Mouse (Mus musculus): Measurements from ENCODE around the gene Ccnjl. TPM values are rescaled to one million over a fixed set of nuclear protein-coding genes. Genes with fewer than 3 reads are reported as not detected.

The Ccnjl gene
- polyA plus RNA-seq, 1 experiment from 2014 or later: 20.9 TPM

DNA sequence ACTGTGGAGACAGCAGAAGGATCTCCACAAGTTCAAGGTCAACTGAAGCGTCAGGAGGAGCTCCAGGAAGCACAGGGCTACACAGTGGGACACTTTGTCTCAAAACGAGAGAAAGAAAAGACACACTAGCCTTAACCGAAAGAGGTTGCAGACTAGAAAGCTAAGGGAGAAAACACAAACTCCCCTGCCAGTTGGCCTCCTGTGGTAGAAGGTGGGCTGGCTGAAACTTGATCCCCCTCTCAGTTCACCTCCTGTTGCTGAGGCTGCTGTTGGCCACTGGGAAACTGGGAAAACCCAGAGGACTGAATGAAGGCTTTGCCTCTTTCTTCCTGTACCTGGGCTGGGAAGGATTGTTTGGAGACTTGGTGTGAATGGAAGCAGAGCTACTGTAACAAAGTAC, 1.5 kb downstream of the Ccnjl start:
- Histone ChIP-seq H3K9me3 (no peaks in the 10 kb centered on the region), H3K4me3 (peak overlapping the region; percentile 90), H3K36me3 (peaks cover 20% of the 10 kb centered on the region; the same call in 1 of the 2 replicates), H3K27ac (replicated peaks) (peak overlapping the region; percentile 23; the same call in 1 of the 2 replicates), H3K4me1 (replicated peaks) (peaks cover 45% of the 10 kb centered on the region), H3K4me2 (peak overlapping the region; percentile 89), H3K27me3 (no peaks in the 10 kb centered on the region), H3K9ac (peak overlapping the region; percentile 6; the same call in 1 of the 2 replicates)
- 6% methylated on average over 3 of the region's 3 CpGs for WGBS
- no peak for ATAC-seq (ENCODE audit: low read depth)

DNA sequence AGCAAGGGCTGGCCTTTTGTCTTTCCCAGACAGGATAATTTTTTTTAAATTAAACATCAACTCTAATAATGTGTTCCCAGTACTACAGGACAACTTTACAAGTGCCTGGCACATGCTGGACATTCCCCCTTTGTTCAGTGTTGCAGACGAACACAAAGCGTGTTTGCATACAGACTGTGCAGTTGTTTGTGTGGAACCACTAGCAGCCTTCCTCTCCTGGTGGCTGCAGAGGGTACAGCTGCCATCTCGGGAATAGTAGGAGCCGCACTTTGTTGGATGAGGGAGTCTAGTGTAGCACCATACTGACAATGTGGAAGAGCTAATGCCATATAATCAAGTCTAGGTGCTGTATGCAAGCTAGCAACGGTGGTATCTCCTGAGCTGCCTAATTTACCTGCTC, 3.0 kb downstream of the Ccnjl start:
- peak overlapping the region; percentile 89 for H3K4me2 ChIP-seq
- peaks cover 25% of the 10 kb centered on the region; the same call in 1 of the 2 replicates for H3K36me3 ChIP-seq
- H3K4me1 ChIP-seq (replicated peaks): peaks cover 42% of the 10 kb centered on the region
- no peak for ATAC-seq (ENCODE audit: low read depth)
- H3K9ac ChIP-seq: 0 out of 2 replicates have a peak overlapping the region, but pooled peaks have one; percentile 22
- H3K9me3 ChIP-seq: no peaks in the 10 kb centered on the region
- no peak overlapping the region for H3K4me3 ChIP-seq
- H3K27me3 ChIP-seq: no peaks in the 10 kb centered on the region
- H3K27ac ChIP-seq (replicated peaks): peak overlapping the region; percentile 49; the same call in 1 of the 2 replicates
- WGBS: 50% methylated on average over 5 of the region's 5 CpGs

DNA sequence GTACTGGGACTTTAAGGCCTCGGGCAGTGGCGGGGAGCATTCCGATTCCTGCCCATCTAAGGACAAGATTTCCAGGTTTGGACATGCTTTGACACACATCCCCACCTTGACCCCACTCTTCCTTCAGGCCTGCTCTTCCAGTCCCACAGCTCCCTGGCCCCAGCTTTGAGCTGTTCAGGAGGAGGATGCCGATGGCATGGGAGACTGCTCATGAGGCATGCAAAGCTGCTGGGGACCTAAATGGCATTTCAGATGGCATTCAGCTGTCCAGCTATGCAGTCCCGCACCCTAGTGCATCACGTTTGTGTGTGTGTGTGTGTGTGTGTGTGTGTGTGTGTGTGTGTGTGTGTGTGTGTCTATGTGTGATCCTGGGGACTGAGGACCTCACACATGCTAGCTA, 8.5 kb downstream of the Ccnjl start:
- Histone ChIP-seq H3K36me3 (peaks cover 28% of the 10 kb centered on the region; the same call in 1 of the 2 replicates), H3K4me3 (no peak overlapping the region), H3K27me3 (no peaks in the 10 kb centered on the region), H3K9ac (no peak overlapping the region), H3K27ac (replicated peaks) (no peak overlapping the region), H3K4me2 (no peak overlapping the region), H3K9me3 (no peaks in the 10 kb centered on the region), H3K4me1 (replicated peaks) (peaks cover 36% of the 10 kb centered on the region)
- WGBS: 86% methylated on average over 6 of the region's 6 CpGs
- ATAC-seq (ENCODE audit: low read depth): no peak

DNA sequence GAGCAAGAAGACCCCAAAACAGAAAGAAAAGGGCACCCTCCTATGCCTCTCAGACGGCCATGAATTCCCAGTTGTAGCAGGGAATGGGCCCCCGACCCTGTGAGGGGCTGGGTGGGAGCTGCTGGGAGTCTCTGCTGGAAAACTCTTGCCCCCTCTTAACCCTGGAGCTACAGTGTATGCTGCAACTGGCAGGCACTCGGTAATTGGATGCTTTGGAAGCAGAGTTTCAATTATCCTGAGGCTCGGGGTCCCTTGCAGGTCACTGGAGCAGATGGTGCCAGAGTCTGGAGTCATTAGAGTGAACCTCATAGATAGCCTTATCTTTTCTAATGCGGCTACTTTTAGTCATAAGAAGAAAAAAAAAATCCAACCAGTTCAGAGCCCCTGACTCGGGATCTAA, 11.3 kb downstream of the Ccnjl start:
- peak; percentile 59; the same call in 1 of the 2 replicates for ATAC-seq (ENCODE audit: low read depth)
- Histone ChIP-seq H3K36me3 (peaks cover 20% of the 10 kb centered on the region), H3K9ac (no peak overlapping the region), H3K4me3 (no peak overlapping the region), H3K27me3 (no peaks in the 10 kb centered on the region), H3K4me2 (peak overlapping the region; percentile 14; the same call in 1 of the 2 replicates), H3K27ac (replicated peaks) (peak overlapping the region; percentile 62), H3K4me1 (replicated peaks) (peaks cover 27% of the 10 kb centered on the region), H3K9me3 (no peaks in the 10 kb centered on the region)
- WGBS: 22% methylated on average over 6 of the region's 6 CpGs

DNA sequence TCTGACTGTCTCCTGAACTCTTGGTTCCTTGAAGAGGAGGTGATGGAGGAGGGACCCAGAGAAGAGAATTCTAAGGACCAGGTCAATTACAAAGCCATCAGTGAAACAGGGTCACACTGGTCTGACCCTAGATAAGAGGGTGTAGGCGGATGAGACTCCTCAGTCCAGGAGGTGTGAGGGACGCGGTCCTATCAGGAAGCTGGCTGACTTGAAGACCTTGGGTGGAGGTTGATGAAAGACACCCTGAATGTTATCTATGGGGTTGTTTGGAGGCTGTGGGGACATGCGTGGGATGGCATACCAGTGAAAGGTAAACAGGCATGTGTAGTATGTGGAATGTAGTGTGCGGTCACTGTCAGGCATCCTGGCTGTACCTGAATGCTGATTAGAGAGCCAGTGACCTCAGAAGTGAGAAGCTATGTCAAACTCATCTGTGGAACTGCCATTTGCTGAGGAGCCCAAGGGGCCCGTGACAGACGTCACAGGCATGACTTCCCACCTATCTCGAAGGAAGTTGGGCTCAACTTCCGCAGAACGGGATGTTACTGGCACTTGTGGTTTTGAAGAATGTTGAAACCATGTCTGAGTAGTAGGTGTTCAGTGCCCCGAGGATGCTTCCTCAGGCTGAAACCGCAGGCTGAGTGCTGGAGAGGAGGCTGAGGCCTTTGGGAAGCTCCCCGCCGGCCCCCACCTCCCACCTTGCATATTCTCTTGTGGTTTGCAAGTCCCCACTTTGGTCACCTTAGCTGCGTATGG, 15.3 kb downstream of the Ccnjl start:
- peaks cover 9% of the 10 kb centered on the region; the same call in 1 of the 2 replicates for H3K36me3 ChIP-seq
- H3K27me3 ChIP-seq: no peaks in the 10 kb centered on the region
- no peaks in the 10 kb centered on the region for H3K9me3 ChIP-seq
- H3K4me3 ChIP-seq: no peak overlapping the region
- H3K4me2 ChIP-seq: no peak overlapping the region
- no peak overlapping the region for H3K9ac ChIP-seq
- ATAC-seq (ENCODE audit: low read depth): no peak
- WGBS: 91% methylated on average over 15 of the region's 15 CpGs
- no peak overlapping the region for H3K27ac ChIP-seq (replicated peaks)
- peaks cover 36% of the 10 kb centered on the region for H3K4me1 ChIP-seq (replicated peaks)

DNA sequence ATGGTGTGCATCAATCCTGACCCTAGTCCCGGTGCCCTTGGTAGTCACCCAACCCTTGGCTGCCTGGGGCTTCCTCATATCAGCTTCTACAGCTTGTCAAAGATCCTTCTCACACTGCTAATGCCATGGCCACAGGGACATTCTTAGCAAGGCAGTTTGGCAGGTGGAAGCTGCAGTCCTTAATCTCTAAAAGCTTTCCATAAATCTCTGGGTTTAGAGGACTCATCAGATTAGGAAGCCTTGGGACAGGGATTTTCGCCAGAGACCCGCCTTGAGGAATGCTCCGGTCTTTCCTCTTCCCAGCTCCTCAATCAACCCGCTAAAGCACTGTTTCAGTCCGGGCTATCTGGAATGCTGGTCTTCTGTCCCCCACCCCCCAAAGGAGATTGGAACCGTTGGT, 16.2 kb downstream of the Ccnjl start:
- ATAC-seq (ENCODE audit: low read depth): no peak
- no peak overlapping the region for H3K4me2 ChIP-seq
- H3K9ac ChIP-seq: no peak overlapping the region
- no peak overlapping the region for H3K27ac ChIP-seq (replicated peaks)
- WGBS: 85% methylated on average over 7 of the region's 7 CpGs
- no peak overlapping the region for H3K4me3 ChIP-seq
- no peaks in the 10 kb centered on the region for H3K9me3 ChIP-seq
- H3K4me1 ChIP-seq (replicated peaks): peaks cover 36% of the 10 kb centered on the region
- H3K27me3 ChIP-seq: no peaks in the 10 kb centered on the region
- peaks cover 9% of the 10 kb centered on the region; the same call in 1 of the 2 replicates for H3K36me3 ChIP-seq

DNA sequence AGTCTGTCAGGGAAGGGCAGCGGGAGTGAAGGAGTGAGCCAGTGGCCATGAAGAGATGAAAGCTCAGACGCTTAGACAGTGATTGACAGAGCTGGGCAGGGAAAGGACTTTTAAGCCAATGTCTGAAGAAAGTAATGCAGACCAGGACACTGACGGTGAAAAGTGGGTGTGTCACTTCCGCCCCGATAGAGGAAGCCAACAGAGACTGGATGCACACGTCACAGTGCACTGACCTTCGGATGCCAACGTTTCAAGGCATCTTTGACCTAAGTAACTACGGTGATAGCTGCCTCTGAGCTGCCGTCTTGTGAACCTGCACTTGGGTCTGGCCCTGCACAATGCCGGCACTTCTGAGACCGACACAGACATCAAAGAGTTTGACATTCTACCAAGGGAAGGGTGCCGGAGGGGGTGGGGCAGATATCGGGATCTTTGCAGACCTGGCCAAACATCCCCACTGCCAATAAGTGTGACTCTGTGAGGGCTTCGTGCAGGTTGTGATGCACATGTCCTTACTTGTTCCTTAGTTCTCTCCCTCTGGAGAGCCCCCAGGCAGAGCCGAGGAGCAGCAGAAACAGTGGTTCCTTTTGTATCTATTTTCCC, 17.4 kb downstream of the Ccnjl start:
- Histone ChIP-seq H3K4me2 (no peak overlapping the region), H3K4me1 (replicated peaks) (peaks cover 27% of the 10 kb centered on the region), H3K27me3 (no peaks in the 10 kb centered on the region), H3K4me3 (no peak overlapping the region), H3K9me3 (no peaks in the 10 kb centered on the region), H3K36me3 (peaks cover 9% of the 10 kb centered on the region; the same call in 1 of the 2 replicates), H3K9ac (no peak overlapping the region), H3K27ac (replicated peaks) (no peak overlapping the region)
- no peak for ATAC-seq (ENCODE audit: low read depth)
- 69% methylated on average over 16 of the region's 16 CpGs for WGBS

DNA sequence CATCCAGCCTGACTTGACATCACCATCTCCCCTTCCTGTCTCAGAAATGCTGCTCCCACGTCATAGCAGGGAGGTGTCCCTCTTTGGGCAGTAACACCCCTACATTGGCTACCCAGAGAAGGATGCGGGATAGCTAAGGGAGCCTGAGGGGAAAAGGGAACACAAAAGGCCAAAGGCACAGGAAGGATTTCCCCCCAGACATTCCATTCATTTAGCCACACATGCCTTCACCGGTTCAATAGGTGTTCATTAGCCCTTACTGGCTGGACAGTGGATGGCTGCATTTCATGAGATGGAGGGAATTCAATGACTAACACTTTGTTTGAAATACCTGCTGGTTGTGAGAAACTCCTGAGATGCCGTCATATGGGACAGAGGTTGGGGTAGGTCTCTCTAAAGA, 18.1 kb downstream of the Ccnjl start:
- Histone ChIP-seq H3K9ac (no peak overlapping the region), H3K4me2 (no peak overlapping the region), H3K9me3 (no peaks in the 10 kb centered on the region), H3K4me3 (no peak overlapping the region), H3K27me3 (no peaks in the 10 kb centered on the region), H3K27ac (replicated peaks) (no peak overlapping the region), H3K4me1 (replicated peaks) (peaks cover 27% of the 10 kb centered on the region), H3K36me3 (peaks cover 9% of the 10 kb centered on the region; the same call in 1 of the 2 replicates)
- 61% methylated on average over 4 of the region's 4 CpGs for WGBS
- ATAC-seq (ENCODE audit: low read depth): no peak

DNA sequence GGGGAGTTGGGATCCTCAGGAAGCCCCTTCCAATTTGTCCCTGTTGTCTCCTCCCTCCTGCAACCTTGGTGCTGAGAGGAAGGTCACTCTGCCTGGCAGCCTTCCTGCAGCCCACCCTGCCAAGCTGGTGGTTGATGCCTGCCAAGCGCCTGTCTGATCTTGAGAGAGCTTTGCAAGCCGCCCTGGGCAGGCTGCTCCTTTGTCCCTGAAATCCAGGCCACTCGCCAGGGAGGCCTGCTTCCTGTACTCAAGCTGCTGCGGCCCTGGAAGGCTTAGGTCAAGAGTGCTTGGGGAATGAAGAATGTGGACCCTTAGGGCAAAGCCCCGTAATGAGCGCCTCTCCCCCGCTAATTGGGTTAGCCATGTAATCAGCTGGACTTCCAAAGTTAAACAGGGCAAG, 19.6 kb downstream of the Ccnjl start:
- Histone ChIP-seq H3K27ac (replicated peaks) (peak overlapping the region; percentile 67), H3K36me3 (peaks cover 5% of the 10 kb centered on the region; the same call in 1 of the 2 replicates), H3K27me3 (no peaks in the 10 kb centered on the region), H3K9me3 (no peaks in the 10 kb centered on the region), H3K4me1 (replicated peaks) (peaks cover 27% of the 10 kb centered on the region), H3K9ac (no peak overlapping the region), H3K4me2 (no peak overlapping the region), H3K4me3 (no peak overlapping the region)
- WGBS: 25% methylated on average over 7 of the region's 7 CpGs
- ATAC-seq (ENCODE audit: low read depth): peak; percentile 61

DNA sequence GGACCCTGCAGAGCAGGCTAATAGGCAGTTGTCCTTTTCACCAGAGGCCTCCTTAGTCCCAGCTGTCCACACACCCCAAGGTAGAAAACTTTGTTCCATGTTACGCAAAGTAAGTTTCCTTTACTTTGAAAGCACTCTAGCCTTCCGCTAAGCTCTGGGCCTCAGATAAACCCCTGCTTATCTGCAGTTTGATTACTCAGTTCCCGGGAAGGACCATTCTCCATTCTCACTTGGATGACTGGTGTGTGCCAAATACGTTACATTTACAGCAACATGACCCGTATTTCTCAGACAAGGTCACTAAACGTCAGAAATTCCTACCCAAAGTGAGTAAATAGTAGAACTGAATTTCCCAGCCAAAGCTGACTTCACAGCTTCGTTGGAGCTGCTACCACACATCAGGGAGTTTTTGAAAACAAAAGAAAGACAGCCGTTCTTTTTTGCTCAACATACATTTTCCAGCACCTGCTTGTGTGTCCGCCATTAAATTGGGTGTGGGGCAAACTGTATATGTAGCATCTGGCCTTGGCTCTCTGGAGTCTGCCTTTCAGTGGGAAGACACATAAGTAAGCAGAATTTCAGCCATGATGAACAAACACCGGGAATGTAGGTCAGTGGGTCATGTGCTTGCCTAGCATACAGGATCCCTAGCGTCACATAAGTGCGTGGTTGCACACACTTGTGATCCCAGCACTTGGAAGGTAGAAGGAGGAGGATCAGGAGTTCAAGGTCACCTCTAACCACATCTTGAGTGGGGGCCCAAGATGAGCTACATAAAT, 20.3 kb downstream of the Ccnjl start:
- no peak overlapping the region for H3K9ac ChIP-seq
- ATAC-seq (ENCODE audit: low read depth): no peak
- no peaks in the 10 kb centered on the region for H3K36me3 ChIP-seq
- no peak overlapping the region for H3K4me3 ChIP-seq
- H3K27me3 ChIP-seq: no peaks in the 10 kb centered on the region
- no peak overlapping the region for H3K4me2 ChIP-seq
- H3K4me1 ChIP-seq (replicated peaks): peaks cover 27% of the 10 kb centered on the region
- WGBS: 76% methylated on average over 12 of the region's 12 CpGs
- H3K9me3 ChIP-seq: no peaks in the 10 kb centered on the region
- H3K27ac ChIP-seq (replicated peaks): peak overlapping the region; percentile 67

DNA sequence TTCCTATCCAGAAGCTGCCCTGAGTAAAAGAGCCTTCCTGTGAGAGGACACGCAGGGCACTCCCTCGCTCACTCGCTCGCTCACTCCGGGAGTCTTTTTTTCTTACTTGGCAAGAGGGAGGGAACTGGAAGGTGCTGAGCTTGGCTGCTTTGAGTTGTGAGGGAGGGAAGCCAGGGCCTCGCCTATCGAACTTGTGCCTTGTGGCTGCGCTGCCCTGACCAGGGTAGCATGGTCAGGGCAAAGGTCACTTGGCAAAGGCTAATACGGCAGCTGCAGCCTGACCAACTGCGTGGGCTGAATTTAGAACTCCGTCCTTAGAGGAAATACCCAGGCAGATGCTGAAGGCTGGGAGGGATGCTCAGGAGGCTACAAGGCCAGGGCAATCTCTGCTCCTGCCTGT, 21.1 kb downstream of the Ccnjl start:
- no peak overlapping the region for H3K9ac ChIP-seq
- H3K4me1 ChIP-seq (replicated peaks): peaks cover 27% of the 10 kb centered on the region
- no peak for ATAC-seq (ENCODE audit: low read depth)
- H3K4me2 ChIP-seq: no peak overlapping the region
- no peaks in the 10 kb centered on the region for H3K36me3 ChIP-seq
- no peaks in the 10 kb centered on the region for H3K27me3 ChIP-seq
- H3K4me3 ChIP-seq: no peak overlapping the region
- H3K27ac ChIP-seq (replicated peaks): 0 out of 2 replicates have a peak overlapping the region, but pooled peaks have one; percentile 1
- WGBS: 62% methylated on average over 11 of the region's 11 CpGs
- no peaks in the 10 kb centered on the region for H3K9me3 ChIP-seq

DNA sequence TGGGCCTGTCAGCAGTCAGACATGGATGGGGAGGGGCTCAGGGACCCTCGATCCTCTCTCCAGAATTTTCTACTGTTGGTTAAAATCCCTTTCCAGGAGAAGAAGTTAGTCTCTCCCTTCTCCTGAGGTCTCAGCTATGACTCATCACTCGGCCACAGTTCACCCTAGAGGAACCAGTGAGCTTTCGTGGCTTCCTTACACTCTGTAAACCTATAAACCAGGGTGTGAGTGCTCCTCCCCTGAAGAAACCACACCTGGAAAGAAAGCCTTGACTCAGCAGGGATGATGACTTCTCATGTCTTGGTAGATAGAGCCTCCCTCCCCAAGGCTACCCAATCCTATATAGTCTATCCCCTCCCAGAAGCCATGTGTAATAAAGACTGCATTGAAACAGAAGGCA, 23.2 kb downstream of the Ccnjl start:
- Histone ChIP-seq H3K27ac (replicated peaks) (no peak overlapping the region), H3K9me3 (no peaks in the 10 kb centered on the region), H3K4me1 (replicated peaks) (peaks cover 24% of the 10 kb centered on the region), H3K4me2 (no peak overlapping the region), H3K36me3 (peaks cover 5% of the 10 kb centered on the region; the same call in 1 of the 2 replicates), H3K9ac (no peak overlapping the region), H3K27me3 (no peaks in the 10 kb centered on the region), H3K4me3 (no peak overlapping the region)
- 90% methylated on average over 3 of the region's 3 CpGs for WGBS
- no peak for ATAC-seq (ENCODE audit: low read depth)

Data from neural tube, embryonic 13.5 days (tissue).